Mouse (Mus musculus) CD4-positive, CD25-positive, alpha-beta regulatory T cell, adult 4 months (primary cell): ENCODE results near the gene 0610040J01Rik. TPM values are rescaled to one million over a fixed set of nuclear protein-coding genes. Genes with fewer than 3 reads are reported as not detected.

Experiments
- ATAC-seq: one replicate; pipeline ENCODE4 v1.8.0; 2017
- polyA plus RNA-seq, 2 experiments: library from polyadenylated mRNA; unstranded; fragments of 100-300 nt; shearing (Covaris generic); gene quantifications; one replicate each; pipeline ENCODE4 v1.2.1; 2017

0610040J01Rik gene
- polyA plus RNA-seq, 2 experiments from 2014 or later, result not detected

DNA sequence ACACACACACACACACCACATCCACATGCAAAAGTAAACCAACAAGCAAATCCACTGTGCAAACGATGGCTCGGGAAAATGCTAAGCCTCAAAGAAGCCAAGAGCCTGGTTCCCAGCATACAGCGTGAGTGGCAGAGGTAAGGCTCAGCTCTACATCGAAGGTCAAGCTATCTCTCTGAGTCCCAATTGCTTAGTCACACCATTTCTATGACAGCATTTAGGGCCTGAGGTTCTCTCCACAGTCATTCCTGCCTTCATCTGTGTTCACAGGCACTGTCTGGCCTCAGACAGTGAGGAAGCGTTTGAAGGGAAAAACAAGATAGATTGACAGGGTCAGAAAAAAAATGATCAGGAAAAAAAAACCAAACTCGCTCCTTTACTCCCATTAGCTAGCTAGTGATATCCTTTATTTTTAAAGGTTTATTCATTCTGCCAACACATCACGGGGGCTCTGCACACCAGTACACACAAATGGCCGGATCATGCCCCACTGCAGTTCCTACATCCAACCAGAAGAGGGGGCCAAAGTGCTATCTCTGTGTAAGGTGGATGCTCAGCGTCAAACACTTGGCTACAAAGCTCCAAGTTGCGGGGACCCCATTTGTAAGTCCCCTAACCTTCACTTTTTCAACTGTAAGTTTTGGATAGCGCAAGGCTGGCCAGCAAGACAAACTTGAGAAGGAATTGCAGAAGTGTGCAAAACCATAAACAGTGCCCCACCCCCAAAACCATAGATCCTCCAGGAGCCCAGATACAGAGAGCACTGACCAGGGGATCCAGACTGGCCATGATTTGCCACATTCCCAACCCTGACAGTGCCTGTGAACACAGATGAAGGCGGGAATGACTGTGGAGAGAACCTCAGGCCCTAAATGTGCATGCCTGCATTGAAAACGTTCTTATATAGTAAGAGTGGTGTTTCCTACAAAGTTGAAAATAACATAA, 94.3 kb downstream of the 0610040J01Rik start:
- ATAC-seq, result peak; percentile 96

DNA sequence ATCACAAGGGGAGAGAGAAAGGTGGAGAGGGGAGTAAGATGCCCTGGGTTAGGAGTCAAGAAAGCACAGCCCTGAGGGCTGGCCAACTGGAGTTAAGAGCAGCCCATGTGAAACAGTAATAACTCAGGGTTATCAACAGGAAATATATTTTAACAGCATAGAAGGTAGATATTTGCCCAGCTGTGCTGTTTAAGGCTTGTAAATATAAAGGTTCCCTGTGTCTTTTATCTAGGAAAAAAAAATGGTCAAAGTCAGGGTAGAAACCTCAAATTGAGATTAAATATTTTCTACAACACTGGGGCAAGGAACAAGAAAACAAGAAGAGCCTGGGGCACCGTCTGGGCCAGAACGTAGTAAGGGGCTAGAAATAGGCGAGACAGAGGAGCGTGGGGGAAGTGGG, 95.3 kb downstream of the 0610040J01Rik start:
- no peak for ATAC-seq

DNA sequence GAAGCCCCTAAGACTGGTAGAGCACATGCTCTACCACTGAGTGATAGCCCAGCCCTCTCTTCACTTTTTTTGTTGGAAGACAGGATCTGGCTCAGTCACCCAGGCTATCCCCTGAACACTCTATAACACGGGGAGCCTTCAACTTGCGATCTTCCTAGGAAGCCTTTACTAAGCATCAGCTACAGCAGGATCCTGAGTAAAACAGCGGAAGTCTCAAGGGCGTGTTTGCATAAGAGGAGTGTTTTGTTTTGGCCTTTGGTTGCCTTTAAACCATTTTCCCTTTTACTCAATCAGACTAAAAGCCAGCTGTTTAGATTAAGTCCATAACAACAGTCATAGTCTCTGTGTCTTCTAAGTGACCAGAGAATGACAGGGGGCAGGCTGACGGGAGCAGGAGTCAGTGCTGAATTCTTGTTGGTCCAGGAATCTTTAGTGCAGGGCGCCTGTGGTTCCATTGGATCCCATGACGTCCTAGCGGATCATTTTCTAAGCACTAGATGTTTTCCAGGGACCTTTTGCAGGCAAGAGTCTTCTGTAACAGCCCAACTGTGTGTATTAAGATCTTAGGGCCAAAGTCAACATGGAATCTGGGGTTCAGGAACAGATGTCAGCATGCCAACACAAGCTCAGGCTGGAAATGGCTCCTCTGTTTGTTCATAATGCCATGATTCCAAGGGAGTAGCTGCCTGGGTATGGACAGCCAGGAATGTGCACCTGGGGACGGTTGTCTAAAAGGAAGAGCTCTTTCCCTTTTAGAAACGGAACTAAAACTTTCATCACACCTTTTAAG, 98.2 kb downstream of the 0610040J01Rik start:
- no peak for ATAC-seq

DNA sequence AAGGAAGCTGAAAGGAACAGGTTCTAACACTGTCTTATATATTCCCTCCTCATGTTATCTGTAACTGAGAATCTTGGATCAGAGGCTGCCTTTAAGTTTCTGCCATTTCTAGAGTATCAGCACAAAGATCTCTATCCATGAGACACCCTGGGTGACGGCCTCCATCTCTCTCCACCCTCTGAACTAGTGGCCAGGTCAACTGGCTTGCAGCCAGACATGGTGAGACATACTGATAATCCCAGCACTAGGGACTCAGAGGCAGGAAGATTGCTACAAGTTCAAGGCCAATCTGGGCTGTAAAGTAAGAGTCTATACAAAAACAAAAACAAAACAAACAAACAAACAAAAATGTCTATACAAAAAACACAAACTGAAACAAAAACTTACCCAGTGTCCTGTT, 102.7 kb downstream of the 0610040J01Rik start:
- ATAC-seq, result no peak

DNA sequence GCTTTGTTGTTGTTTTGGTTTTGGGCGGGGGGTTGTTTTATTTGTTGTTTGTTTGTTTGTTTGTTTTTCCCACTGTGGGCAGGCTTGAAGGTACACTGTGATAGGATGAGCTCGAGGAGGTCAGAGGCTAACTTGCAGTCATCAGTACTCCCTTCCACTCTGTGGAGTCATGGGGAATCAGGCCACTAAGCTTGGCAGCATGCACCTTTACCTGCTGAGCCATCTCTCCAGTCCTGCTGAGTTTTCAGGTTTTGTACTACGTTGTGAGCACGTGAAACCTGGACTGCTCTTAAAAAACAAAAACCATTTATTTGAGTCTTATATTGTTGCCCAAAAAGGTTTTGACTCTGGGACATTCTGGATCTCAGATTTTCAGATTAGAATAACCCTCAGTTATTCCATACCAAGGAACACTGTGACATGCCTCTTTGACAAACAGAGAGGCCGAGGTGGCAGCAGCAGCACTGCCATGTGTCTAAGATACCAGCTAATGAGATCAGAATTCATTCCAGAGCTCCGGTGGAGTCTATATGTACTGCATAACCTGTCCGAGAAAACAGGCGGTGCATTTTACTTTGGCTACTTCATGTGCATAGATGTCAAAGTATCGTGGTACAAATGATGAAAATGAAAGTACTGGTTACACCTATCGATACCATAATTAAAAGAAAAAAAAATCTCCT, 104.4 kb downstream of the 0610040J01Rik start:
- ATAC-seq, result no peak

DNA sequence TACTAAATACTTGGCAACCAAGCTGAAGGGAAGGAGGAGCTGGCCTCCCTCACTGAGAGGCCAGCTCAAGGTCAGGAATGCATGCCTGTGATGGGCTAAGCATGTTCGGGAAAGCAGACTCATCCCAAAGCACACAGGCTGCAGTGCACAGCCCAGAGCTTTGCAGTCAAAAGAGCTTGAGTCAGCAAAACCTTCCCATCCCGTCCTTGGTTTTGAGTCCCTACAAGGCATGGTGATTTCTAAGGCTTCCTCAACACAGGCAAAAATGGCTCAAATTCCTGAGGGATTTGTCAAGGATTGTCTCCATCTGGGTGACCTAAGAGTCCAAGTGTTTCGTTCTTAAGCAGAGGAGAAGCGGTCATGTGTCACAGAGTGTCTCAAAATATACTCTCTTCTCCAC, 106.0 kb downstream of the 0610040J01Rik start:
- no peak for ATAC-seq

DNA sequence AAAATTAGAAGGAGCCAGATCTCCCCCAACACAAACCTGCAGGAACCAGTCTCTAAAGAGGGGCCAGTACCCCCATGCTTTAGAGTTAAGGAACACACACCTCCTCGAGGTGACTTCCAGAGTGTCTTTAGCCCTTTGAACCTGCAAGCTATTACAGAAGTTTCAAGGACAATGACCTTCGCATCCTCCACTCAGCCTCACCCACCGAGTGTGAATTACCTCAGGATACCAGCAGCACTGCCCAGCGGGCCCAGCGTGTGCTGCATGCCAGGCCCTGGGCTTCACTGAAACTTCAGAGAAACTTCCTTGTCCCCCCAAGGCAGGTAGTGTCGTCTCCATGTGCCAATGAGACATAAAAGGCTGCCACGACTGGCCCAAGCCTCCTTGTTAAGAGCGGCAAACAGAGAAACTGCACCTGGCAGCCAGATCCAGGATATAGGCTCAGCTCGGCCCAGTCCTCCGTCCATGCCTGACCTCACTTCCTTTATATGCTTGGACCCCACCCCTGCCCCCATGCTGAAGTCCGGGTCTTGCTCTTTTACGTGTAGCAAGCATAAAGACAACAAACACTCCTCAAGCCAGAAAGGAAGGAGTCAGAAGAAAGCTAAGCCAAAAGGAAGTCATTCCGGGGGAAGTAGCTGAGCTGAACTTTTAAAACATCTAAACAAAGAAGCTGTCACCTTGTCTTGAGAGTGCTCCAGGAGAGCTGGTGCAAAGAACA, 111.3 kb downstream of the 0610040J01Rik start:
- ATAC-seq, result no peak

DNA sequence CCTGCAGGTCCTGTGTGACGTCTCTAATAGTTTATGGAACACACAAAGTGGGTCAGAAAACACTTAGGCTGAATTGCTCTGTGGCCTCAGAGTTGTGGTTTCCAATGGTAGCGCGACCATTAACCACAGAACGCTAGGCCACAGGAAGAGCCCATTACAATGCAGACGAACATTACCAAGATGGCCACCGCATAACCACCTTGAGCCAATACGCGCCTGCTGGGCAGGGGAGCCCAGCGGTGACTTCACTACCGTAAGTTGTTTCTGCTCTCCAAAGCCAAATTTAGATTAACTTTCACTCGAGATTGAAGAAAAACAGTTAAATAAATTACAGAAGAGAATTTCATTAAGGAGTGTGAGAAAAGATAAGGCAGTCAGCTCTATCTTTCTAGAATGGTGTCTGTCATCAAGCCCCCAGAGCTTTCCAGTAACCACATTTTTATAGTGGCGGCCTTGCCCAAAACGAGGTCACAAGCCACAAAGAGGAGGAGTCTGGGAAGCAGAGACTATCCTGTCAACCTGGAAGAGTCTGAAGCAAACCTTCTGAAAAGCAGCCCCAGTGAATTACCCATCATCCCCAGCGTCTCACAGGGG, 113.0 kb downstream of the 0610040J01Rik start:
- ATAC-seq, result no peak

DNA sequence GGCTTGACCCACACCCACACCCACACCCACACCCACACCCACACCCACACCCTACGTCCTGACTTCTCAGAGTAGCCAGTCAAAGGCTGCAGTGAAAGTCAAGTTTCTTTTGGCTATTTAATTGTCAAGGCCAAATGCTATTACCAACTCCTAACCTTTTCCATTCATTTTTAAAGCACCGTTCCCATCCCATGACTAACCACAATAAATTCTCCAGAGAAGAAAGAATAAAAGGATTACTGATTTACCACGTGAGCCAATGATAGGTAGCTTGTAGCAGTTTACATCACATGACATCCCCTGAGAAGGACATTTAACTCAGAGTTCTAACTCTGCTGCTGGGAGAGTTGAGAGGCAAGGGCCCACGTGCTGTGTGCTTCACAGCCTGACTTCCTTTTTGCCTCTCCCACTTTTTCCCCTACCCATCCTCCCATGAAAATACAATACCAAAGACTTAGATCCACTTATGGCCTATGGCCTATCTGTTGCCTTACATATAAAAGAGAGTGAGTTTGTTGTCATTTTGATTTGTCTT, 118.7 kb downstream of the 0610040J01Rik start:
- ATAC-seq, result no peak

DNA sequence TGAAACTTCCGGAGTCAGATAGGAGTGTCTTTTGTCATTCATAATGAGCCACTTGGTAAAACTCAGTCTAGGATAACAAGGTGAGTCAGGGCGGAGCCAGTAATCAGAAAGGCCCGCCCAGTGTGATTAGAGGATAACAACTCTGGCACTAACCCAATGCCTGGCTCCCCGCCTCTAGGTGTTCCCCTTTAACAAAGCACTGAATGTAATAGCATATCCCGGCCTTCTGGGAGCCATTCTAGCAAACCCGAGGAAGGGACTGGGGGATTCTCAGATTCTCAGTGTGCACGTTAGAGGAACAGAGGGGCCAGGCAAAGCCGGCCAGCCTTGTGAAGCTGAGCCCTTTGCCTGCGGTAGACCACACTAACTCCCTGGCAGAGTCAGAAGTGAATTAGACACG, 120.7 kb downstream of the 0610040J01Rik start:
- no peak for ATAC-seq

DNA sequence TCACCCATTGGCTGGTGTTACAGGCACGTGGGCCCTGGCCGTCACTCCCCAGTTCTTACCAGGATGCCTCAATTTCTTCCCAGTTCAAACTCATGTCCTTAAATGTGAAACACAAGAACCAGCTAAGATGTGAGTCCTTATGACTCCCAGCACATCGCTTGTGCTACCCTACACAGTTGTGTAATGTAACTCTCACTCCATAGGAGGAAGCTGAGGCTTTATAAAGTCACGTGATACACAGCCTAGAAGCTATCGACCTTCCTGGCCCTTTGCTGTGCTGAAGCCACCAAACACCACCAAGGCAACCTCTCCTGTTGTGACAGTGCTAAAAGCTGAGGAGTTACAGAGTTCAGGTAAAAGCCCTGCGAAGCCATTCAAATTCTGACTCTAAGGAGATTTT, 123.4 kb downstream of the 0610040J01Rik start:
- ATAC-seq, result no peak

DNA sequence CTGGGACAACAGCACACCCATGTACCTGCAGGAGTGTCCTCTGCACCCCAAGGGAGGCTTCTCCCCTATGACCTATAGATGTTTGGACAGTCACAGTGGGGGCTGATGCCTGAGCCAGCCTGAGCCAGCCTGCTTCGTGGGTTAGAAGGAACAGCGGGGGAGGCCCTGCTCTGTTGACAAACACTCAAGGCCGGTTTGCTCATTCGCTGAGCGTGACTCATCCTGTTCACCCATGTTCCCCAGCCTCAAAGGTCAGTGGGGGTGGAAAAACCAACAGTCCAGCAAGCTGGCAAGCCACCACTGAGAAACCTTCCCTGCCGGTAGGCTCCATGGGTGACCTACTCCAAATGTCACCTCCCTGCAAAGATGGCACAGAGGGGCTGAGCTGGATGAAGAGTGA, 124.6 kb downstream of the 0610040J01Rik start:
- ATAC-seq, result no peak

DNA sequence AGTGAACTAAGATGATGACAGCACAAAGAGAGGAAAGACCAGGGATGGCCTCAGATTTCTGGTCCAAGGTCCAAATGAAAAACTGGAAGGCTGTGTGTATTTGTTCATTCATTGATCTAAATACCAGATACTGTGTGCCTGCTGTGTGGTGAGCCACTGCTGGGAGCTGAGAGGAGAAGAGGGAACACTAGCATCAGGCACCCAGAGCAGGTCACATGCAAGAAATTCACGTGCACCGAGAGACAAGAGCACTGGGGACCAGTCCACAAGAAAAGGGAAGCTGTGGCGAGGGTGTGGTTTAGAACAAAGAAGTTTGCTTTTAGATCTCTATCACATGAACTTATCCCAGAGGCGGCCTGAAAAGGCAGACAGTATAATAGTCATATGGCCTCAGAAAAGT, 126.4 kb downstream of the 0610040J01Rik start:
- no peak for ATAC-seq

DNA sequence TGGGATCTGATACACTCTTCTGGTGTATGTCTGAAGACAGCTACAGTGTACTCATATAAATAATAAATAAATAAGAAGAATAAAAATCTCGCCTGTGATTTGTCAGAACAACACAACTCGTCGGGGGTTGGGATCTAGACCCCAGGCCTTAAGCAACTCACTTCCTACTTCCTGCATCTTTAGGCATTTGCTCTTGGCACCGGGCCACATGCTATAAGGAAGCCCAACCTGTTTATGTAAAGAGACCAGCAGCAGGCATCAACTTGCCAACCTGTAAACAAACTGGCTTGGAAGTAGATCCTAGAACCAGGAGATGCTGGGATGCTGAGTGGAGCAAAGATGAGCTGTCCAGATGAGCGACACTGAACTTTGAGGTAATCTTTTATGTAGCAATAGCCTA, 129.7 kb downstream of the 0610040J01Rik start:
- ATAC-seq, result no peak

DNA sequence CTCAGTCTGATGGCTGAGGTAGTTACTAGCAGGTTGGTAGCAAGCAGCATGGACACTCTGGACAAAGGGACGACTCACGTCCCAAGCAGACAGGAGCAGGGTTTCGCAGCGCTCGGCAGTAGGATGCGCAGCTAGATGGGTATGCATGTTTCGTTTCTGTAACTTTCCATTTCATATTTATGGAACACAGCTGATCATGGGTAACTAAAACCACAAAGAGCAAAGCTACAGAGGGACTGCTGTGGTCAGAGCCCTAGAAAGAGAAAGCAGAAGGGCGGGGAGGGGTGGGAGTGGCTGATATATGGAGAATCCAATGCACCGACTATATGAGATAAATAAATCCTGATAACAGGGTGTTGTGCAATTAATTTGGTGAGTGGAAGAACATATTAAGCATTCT, 131.1 kb downstream of the 0610040J01Rik start:
- ATAC-seq, result peak; percentile 56

DNA sequence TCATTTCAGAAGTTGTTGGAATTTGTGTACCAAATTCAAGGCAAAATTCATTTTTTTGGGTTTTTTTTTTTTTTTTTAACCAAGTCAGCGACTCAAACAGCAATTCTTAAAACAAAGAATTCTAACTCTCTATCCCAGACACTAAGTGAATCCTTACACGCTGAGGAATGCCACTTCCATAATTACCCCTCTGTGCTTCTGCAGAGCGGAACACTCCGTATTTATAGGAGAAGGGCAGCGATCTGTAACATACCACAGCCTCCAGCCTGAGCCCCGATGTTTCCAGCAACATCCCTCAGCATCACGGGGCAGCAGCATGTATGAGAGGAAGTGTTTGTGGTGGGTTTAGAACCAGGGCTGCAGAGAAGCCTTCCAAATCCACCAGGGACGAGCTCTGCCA, 135.4 kb downstream of the 0610040J01Rik start:
- ATAC-seq, result no peak

DNA sequence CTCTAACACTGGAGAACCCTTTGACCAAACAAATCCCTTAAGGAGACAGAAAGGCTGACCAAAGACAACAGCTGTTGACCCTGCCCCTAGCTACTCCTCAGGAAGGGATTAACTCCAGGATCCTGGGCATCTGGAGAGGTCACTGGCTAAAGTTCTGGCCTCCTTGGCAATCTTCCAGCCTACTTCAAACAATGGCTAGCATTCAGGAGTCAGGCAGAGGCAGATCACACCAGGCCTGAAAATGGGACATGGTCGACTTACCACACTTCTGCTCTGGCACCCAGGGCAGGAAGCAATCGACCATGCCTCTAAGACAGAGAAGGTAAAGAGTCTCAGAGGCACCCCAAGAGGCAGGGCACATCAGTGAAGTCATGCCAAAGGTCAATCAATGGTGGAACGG, 137.0 kb downstream of the 0610040J01Rik start:
- no peak for ATAC-seq
